Mouse (Mus musculus): Measurements from ENCODE around the gene Oxnad1. TPM values are rescaled to one million over a fixed set of nuclear protein-coding genes. Genes with fewer than 3 reads are reported as not detected.
"Not testable (repeated sequence)": the region's sequence is repeated elsewhere in the genome, so short reads cannot be mapped to it uniquely, and the experiment has no call there.

The Oxnad1 gene
- polyA plus RNA-seq, 1 experiment from 2014 or later = 22.5 TPM

DNA sequence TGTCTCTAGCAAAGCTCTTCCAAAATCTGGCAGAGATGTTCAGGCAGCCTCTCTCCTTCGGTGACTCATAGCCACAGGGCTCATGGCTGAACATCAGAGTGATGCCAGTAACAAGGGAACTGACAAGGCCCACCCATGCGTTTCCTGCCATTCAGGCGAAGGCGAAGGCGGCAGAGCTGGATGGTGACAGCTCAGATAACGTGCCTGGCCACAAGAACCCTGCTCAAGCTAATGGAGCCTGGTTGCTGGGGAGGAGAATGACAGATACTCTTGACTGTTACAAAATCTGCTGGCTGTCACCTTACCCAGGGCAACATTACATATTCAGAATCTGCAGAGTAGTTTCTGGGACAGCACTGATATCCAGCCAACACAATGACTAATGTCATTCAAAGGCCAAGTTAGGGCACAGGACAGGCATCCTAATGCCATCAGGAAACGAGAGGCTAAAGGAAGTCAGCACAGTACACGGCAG lies 11.9 kb upstream of the Oxnad1 start:
- Histone ChIP-seq H3K27me3 (ENCODE audit: poor library complexity, severe bottlenecking) (no peaks in the 10 kb centered on the region), H3K36me3 (replicated peaks) (peaks cover 2% of the 10 kb centered on the region; the same call in 1 of the 2 replicates), H3K4me1 (peaks cover 13% of the 10 kb centered on the region), H3K27ac (0 out of 2 replicates have a peak overlapping the region, but pooled peaks have one; percentile 12), H3K4me3 (no peak overlapping the region), H3K9me3 (no peaks in the 10 kb centered on the region)
- DNase-seq (ENCODE audit: extremely low spot score, low spot score) = no peak
- 73% methylated on average over 8 of the region's 8 CpGs for WGBS

GRCm38 (mm10) chr14:32073901-32074300 lies 11.3 kb upstream of the Oxnad1 start:
- no peak overlapping the region for H3K4me3 ChIP-seq
- H3K27me3 ChIP-seq (ENCODE audit: poor library complexity, severe bottlenecking) = no peaks in the 10 kb centered on the region
- DNase-seq (ENCODE audit: extremely low spot score, low spot score) = no peak
- WGBS = 73% methylated on average over 7 of the region's 7 CpGs
- H3K27ac ChIP-seq = 0 out of 2 replicates have a peak overlapping the region, but pooled peaks have one; percentile 11
- H3K4me1 ChIP-seq = peaks cover 13% of the 10 kb centered on the region
- peaks cover 5% of the 10 kb centered on the region; the same call in 1 of the 2 replicates for H3K36me3 ChIP-seq (replicated peaks)
- H3K9me3 ChIP-seq = no peaks in the 10 kb centered on the region

GRCm38 (mm10) chr14:32076896-32077575 lies 8.1 kb upstream of the Oxnad1 start:
- H3K4me1 ChIP-seq = peaks cover 13% of the 10 kb centered on the region
- peak; percentile 73 for DNase-seq (ENCODE audit: extremely low spot score, low spot score)
- H3K9me3 ChIP-seq = no peaks in the 10 kb centered on the region
- 51% methylated on average over 8 of the region's 8 CpGs for WGBS
- no peak overlapping the region for H3K4me3 ChIP-seq
- peaks cover 21% of the 10 kb centered on the region for H3K36me3 ChIP-seq (replicated peaks)
- no peaks in the 10 kb centered on the region for H3K27me3 ChIP-seq (ENCODE audit: poor library complexity, severe bottlenecking)
- no peak overlapping the region for H3K27ac ChIP-seq

DNA sequence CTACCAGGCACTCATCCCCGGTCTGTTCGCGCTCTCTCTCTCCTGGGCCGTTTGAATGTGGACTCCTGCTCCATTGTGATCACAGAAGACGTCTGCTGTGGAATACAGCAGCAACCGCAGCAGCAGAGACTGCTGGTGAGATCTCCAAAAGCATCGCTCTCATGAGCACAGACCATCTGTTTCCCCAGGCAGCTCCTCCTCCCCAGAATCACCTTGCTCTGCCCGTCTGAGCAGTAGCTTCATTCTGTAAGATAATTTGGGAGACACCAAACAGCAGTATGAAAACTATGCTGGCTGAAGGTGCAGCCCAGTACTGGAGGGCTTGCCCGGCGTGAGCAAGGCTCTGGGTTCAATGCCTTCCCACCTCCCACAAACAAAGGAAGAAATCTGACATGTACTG lies 4.1 kb upstream of the Oxnad1 start:
- WGBS = 92% methylated on average over 10 of the region's 10 CpGs
- no peak for DNase-seq (ENCODE audit: extremely low spot score, low spot score)
- H3K36me3 ChIP-seq (replicated peaks) = peaks cover 33% of the 10 kb centered on the region
- no peaks in the 10 kb centered on the region for H3K9me3 ChIP-seq
- H3K27me3 ChIP-seq (ENCODE audit: poor library complexity, severe bottlenecking) = no peaks in the 10 kb centered on the region
- H3K4me1 ChIP-seq = peaks cover 12% of the 10 kb centered on the region
- no peak overlapping the region for H3K4me3 ChIP-seq
- H3K27ac ChIP-seq = no peak overlapping the region

- no peak for DNase-seq (ENCODE audit: extremely low spot score, low spot score)
- H3K9me3 ChIP-seq = no peaks in the 10 kb centered on the region
- peaks cover 25% of the 10 kb centered on the region for H3K4me1 ChIP-seq
- no peak overlapping the region for H3K27ac ChIP-seq
- no peak overlapping the region for H3K4me3 ChIP-seq
- no peaks in the 10 kb centered on the region for H3K27me3 ChIP-seq (ENCODE audit: poor library complexity, severe bottlenecking)
- WGBS = 97% methylated on average over 6 of the region's 6 CpGs
- H3K36me3 ChIP-seq (replicated peaks) = peaks cover 33% of the 10 kb centered on the region
These were observed 2.3 kb upstream of the Oxnad1 start for GRCm38 (mm10) chr14:32082891-32083290.

DNA sequence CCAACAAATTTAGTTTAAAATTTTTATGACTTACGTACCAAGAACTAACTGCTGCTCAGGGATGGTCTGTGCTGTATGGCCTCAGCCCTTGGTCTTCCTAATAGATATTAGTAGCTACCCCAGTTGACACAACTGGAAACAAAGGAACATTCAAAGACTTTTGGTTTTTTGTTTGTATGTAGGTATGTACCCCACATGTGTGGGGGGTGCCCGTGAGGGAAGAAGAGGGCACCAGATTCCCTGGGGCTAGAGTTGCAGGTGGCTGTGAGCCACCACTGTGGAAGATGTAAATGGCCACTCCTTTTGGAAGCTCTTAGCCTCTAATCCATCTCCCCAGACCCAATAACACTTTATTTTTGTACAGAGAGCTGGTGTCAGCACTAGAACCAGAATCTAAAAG lies 1.7 kb upstream of the Oxnad1 start:
- Histone ChIP-seq H3K27me3 (ENCODE audit: poor library complexity, severe bottlenecking) (no peaks in the 10 kb centered on the region), H3K4me3 (no peak overlapping the region), H3K36me3 (replicated peaks) (peaks cover 28% of the 10 kb centered on the region), H3K27ac (no peak overlapping the region), H3K9me3 (no peaks in the 10 kb centered on the region), H3K4me1 (peaks cover 25% of the 10 kb centered on the region)
- WGBS = 94% methylated on average over 2 of the region's 2 CpGs
- DNase-seq (ENCODE audit: extremely low spot score, low spot score) = no peak

GRCm38 (mm10) chr14:32085486-32086201 lies 470 bp downstream of the Oxnad1 start, which contains the start of gene Dph3:
TSS of gene Dph3 (minus strand) at chr14:32085729.
- peak; percentile 99 for DNase-seq (ENCODE audit: extremely low spot score, low spot score)
- peak within 1 kb of the TSS; percentile 74 for H3K4me3 ChIP-seq
- WGBS = under 1% methylated on average over 43 of the region's 43 CpGs

GRCm38 (mm10) chr14:32086226-32086625 lies 1.1 kb downstream of the Oxnad1 start:
- peaks cover 25% of the 10 kb centered on the region for H3K4me1 ChIP-seq
- WGBS = 43% methylated on average over 8 of the region's 8 CpGs
- no peaks in the 10 kb centered on the region for H3K27me3 ChIP-seq (ENCODE audit: poor library complexity, severe bottlenecking)
- no peak for DNase-seq (ENCODE audit: extremely low spot score, low spot score)
- peak overlapping the region; percentile 74 for H3K4me3 ChIP-seq
- H3K36me3 ChIP-seq (replicated peaks) = peaks cover 20% of the 10 kb centered on the region
- peak overlapping the region; percentile 90 for H3K27ac ChIP-seq
- H3K9me3 ChIP-seq = no peaks in the 10 kb centered on the region

More at GRCm38 (mm10) chr14:32085486-32086201, 470 bp downstream of the Oxnad1 start, which contains the start of gene Dph3:
- peaks cover 25% of the 10 kb centered on the region for H3K4me1 ChIP-seq
- H3K36me3 ChIP-seq (replicated peaks) = peaks cover 25% of the 10 kb centered on the region
- H3K27me3 ChIP-seq (ENCODE audit: poor library complexity, severe bottlenecking) = no peaks in the 10 kb centered on the region
- H3K9me3 ChIP-seq = no peaks in the 10 kb centered on the region
- H3K27ac ChIP-seq = peak within 1 kb of the TSS; percentile 90

DNA sequence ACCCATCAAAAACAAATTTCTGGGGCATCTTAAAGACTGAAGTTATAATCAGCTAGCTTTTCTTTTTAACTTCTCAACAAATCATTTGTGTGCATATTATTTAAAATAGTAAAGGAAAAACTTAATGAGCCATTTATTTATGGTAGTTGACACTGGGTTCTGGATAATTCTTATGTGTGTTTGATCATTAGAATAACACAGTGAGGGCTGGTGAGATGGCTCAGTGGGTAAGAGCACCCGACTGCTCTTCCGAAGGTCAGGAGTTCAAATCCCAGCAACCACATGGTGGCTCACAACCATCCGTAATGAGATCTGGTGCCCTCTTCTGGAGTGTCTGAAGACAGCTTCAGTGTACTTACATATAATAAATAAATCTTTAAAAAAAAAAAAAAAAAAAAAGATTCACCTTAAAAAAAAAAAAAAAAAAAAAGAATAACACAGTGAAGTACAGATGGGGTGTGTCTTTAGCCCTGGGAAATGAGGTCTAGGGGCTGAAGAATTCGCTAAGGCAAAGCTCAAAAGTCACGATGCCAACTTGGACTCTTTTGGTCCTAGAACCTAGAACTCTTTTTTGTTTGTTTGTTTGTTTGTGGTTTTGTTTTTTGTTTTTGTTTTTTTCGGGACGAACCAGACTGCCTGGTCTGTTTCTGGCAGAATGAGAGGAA lies 2.5 kb downstream of the Oxnad1 start:
- not testable (repeated sequence) for DNase-seq (ENCODE audit: extremely low spot score, low spot score); H3K27me3 ChIP-seq (ENCODE audit: poor library complexity, severe bottlenecking); H3K27ac ChIP-seq; H3K9me3 ChIP-seq; H3K4me3 ChIP-seq
- whole genome bisulfite sequencing = 90% methylated on average over 7 of the region's 7 CpGs
- Histone ChIP-seq H3K4me1 (peaks cover 33% of the 10 kb centered on the region), H3K36me3 (replicated peaks) (peaks cover 19% of the 10 kb centered on the region)

- 61% methylated on average over 4 of the region's 4 CpGs for WGBS
- Histone ChIP-seq H3K4me3 (no peak overlapping the region), H3K4me1 (peaks cover 21% of the 10 kb centered on the region), H3K9me3 (no peaks in the 10 kb centered on the region), H3K27ac (no peak overlapping the region), H3K36me3 (replicated peaks) (peaks cover 45% of the 10 kb centered on the region), H3K27me3 (ENCODE audit: poor library complexity, severe bottlenecking) (no peaks in the 10 kb centered on the region)
- DNase-seq (ENCODE audit: extremely low spot score, low spot score) = no peak
These were observed 6.0 kb downstream of the Oxnad1 start for GRCm38 (mm10) chr14:32091124-32091523.

DNA sequence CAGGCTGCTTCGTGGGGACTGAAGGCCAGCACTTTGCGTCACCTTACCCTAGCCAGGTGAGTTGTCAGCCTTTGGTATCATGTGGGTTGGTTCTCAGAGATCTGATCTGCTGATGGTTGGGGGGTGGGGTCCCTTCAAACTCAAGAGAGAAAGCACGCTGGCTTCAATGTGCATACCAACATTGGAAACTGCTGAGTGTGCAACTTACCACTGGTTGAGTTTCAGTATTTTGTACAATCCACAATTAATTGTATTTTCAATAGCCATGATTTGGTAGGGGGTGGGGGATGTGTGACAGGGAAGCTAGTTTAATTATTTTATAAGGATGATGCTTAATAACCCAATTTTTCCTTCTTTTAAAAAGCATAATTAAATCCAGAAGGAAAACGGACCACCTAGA lies 6.5 kb downstream of the Oxnad1 start:
- Histone ChIP-seq H3K4me1 (peaks cover 15% of the 10 kb centered on the region), H3K4me3 (no peak overlapping the region), H3K9me3 (no peaks in the 10 kb centered on the region), H3K36me3 (replicated peaks) (peaks cover 50% of the 10 kb centered on the region), H3K27me3 (ENCODE audit: poor library complexity, severe bottlenecking) (no peaks in the 10 kb centered on the region), H3K27ac (no peak overlapping the region)
- 90% methylated on average over 4 of the region's 4 CpGs for WGBS
- DNase-seq (ENCODE audit: extremely low spot score, low spot score) = no peak

- H3K36me3 ChIP-seq (replicated peaks) = peaks cover 63% of the 10 kb centered on the region
- H3K4me1 ChIP-seq = peaks cover 8% of the 10 kb centered on the region; the same call in 1 of the 2 replicates
- no peaks in the 10 kb centered on the region for H3K27me3 ChIP-seq (ENCODE audit: poor library complexity, severe bottlenecking)
- no peak overlapping the region for H3K4me3 ChIP-seq
- no peak overlapping the region for H3K27ac ChIP-seq
- 84% methylated on average over 1 of the region's 1 CpGs for WGBS
- no peak for DNase-seq (ENCODE audit: extremely low spot score, low spot score)
- H3K9me3 ChIP-seq = no peaks in the 10 kb centered on the region
These were observed 7.8 kb downstream of the Oxnad1 start for GRCm38 (mm10) chr14:32093018-32093417.
